Mouse (Mus musculus) embryonic facial prominence, embryonic 10.5 days (tissue): ENCODE measurements around the gene Ypel2. TPM values are rescaled to one million over a fixed set of nuclear protein-coding genes. Genes with fewer than 3 reads are reported as not detected.
A peak's percentile ranks its signal among the peaks of the same experiment; 100 is the strongest.

Source experiments
- DNase-seq: peaks from one replicate; pipeline ENCODE4 v3.0.0-alpha.2; 2017; ENCODE audit warnings: low spot score
- H3K27ac ChIP-seq: fragments of 300-500 bp; sonication (generic); replicated peaks from 2 replicates; pipeline ENCODE4 v1.5.1; 2016; ENCODE audit warnings: mild to moderate bottlenecking
- H3K27me3 ChIP-seq: fragments of 300-500 bp; sonication (generic); replicated peaks from 2 replicates; pipeline ENCODE4 v1.6.1; 2016; ENCODE audit warnings: low read depth, mild to moderate bottlenecking; ENCODE audit not compliant: poor library complexity, severe bottlenecking
- H3K36me3 ChIP-seq: fragments of 300-500 bp; sonication (generic); replicated peaks from 2 replicates; pipeline ENCODE4 v1.6.1; 2016; ENCODE audit warnings: mild to moderate bottlenecking, moderate library complexity
- H3K4me1 ChIP-seq: fragments of 300-500 bp; sonication (generic); 2 replicates; pipeline ENCODE4 v1.6.1; 2016
- H3K4me3 ChIP-seq: fragments of 300-500 bp; sonication (generic); 2 replicates; pipeline ENCODE4 v1.5.1; 2016; ENCODE audit warnings: mild to moderate bottlenecking, moderate library complexity
- H3K9me3 ChIP-seq: fragments of 300-500 bp; sonication (generic); 2 replicates; pipeline ENCODE4 v1.6.1; 2016; ENCODE audit warnings: mild to moderate bottlenecking
- WGBS: fragments of 180-500 bp; shearing (Covaris S2); methylation state at CpG from one replicate; pipeline ENCODE4 v1.1.7; 2016; 5-methylcytosine and 5-hydroxymethylcytosine counted together
- polyA plus RNA-seq: library from polyadenylated mRNA; unstranded; fragments of >200 nt; fragmentation: Nextera tagmentation; extraction: Ambion mirVana; gene quantifications from 2 replicates; pipeline ENCODE4 v1.2.1, GENCODE M21; 2016

Ypel2 gene
- polyA plus RNA-seq, 1 experiment from 2014 or later: 5.4 TPM

- no peak for DNase-seq
- Histone ChIP-seq H3K27me3 (no peaks in the 10 kb centered on the region), H3K27ac (no peak overlapping the region), H3K36me3 (no peaks in the 10 kb centered on the region), H3K4me3 (no peak overlapping the region), H3K4me1 (peaks cover 8% of the 10 kb centered on the region; the same call in 1 of the 2 replicates), H3K9me3 (no peaks in the 10 kb centered on the region)
- WGBS: 77% methylated on average over 4 of the region's 4 CpGs
Observed at GRCm38 (mm10) chr11:87018081-87018480, 24.6 kb upstream of the Ypel2 start.

- H3K9me3 ChIP-seq: no peaks in the 10 kb centered on the region
- H3K4me3 ChIP-seq: no peak overlapping the region
- H3K36me3 ChIP-seq: no peaks in the 10 kb centered on the region
- H3K4me1 ChIP-seq: peaks cover 8% of the 10 kb centered on the region; the same call in 1 of the 2 replicates
- no peak overlapping the region for H3K27ac ChIP-seq
- no peaks in the 10 kb centered on the region for H3K27me3 ChIP-seq
- WGBS: 72% methylated on average over 3 of the region's 3 CpGs
- DNase-seq: no peak
Observed at GRCm38 (mm10) chr11:87015691-87016090, 22.2 kb upstream of the Ypel2 start.

- 23% methylated on average over 9 of the region's 9 CpGs for WGBS
- Histone ChIP-seq H3K27ac (no peak overlapping the region), H3K4me3 (no peak overlapping the region), H3K4me1 (peaks cover 23% of the 10 kb centered on the region; the same call in 1 of the 2 replicates), H3K36me3 (no peaks in the 10 kb centered on the region), H3K27me3 (no peaks in the 10 kb centered on the region), H3K9me3 (no peaks in the 10 kb centered on the region)
- DNase-seq: peak; percentile 62
Observed at GRCm38 (mm10) chr11:87010476-87010875, 17.0 kb upstream of the Ypel2 start.

GRCm38 (mm10) chr11:87007371-87007770 is 13.9 kb upstream of the Ypel2 start:
- WGBS: 22% methylated on average over 8 of the region's 8 CpGs
- Histone ChIP-seq H3K9me3 (no peaks in the 10 kb centered on the region), H3K4me1 (peaks cover 22% of the 10 kb centered on the region; the same call in 1 of the 2 replicates), H3K27ac (0 out of 2 replicates have a peak overlapping the region, but pooled peaks have one; percentile 51), H3K4me3 (no peak overlapping the region), H3K27me3 (no peaks in the 10 kb centered on the region), H3K36me3 (no peaks in the 10 kb centered on the region)
- DNase-seq: peak; percentile 28

GRCm38 (mm10) chr11:87004960-87005755 is 11.7 kb upstream of the Ypel2 start:
- Histone ChIP-seq H3K27ac (peak overlapping the region; percentile 66), H3K36me3 (no peaks in the 10 kb centered on the region), H3K4me3 (no peak overlapping the region), H3K9me3 (no peaks in the 10 kb centered on the region), H3K4me1 (peaks cover 22% of the 10 kb centered on the region; the same call in 1 of the 2 replicates), H3K27me3 (no peaks in the 10 kb centered on the region)
- 58% methylated on average over 12 of the region's 12 CpGs for WGBS
- no peak for DNase-seq

GRCm38 (mm10) chr11:87002078-87002829 is 8.7 kb upstream of the Ypel2 start:
- no peak overlapping the region for H3K4me3 ChIP-seq
- H3K9me3 ChIP-seq: no peaks in the 10 kb centered on the region
- H3K4me1 ChIP-seq: peaks cover 13% of the 10 kb centered on the region; the same call in 1 of the 2 replicates
- no peaks in the 10 kb centered on the region for H3K27me3 ChIP-seq
- H3K27ac ChIP-seq: no peak overlapping the region
- WGBS: 83% methylated on average over 10 of the region's 10 CpGs
- DNase-seq: no peak
- H3K36me3 ChIP-seq: no peaks in the 10 kb centered on the region

GRCm38 (mm10) chr11:87001217-87001616 is 7.7 kb upstream of the Ypel2 start:
- Histone ChIP-seq H3K27me3 (no peaks in the 10 kb centered on the region), H3K9me3 (no peaks in the 10 kb centered on the region), H3K36me3 (no peaks in the 10 kb centered on the region), H3K4me3 (no peak overlapping the region), H3K4me1 (peaks cover 8% of the 10 kb centered on the region; the same call in 1 of the 2 replicates), H3K27ac (no peak overlapping the region)
- WGBS: 87% methylated on average over 8 of the region's 8 CpGs
- DNase-seq: no peak

- Histone ChIP-seq H3K4me1 (peaks cover 44% of the 10 kb centered on the region), H3K27me3 (peaks cover 8% of the 10 kb centered on the region), H3K27ac (no peak overlapping the region), H3K9me3 (no peaks in the 10 kb centered on the region), H3K4me3 (no peak overlapping the region), H3K36me3 (no peaks in the 10 kb centered on the region)
- DNase-seq: no peak
- WGBS: 41% methylated on average over 2 of the region's 2 CpGs
Observed at GRCm38 (mm10) chr11:86996266-86996665, 2.8 kb upstream of the Ypel2 start.

GRCm38 (mm10) chr11:86995625-86996221 is 2.2 kb upstream of the Ypel2 start:
- peak; percentile 71 for DNase-seq
- Histone ChIP-seq H3K36me3 (no peaks in the 10 kb centered on the region), H3K27me3 (peaks cover 8% of the 10 kb centered on the region), H3K4me1 (peaks cover 47% of the 10 kb centered on the region), H3K4me3 (no peak overlapping the region), H3K27ac (no peak overlapping the region), H3K9me3 (no peaks in the 10 kb centered on the region)
- 38% methylated on average over 6 of the region's 6 CpGs for WGBS

- DNase-seq: no peak
- H3K36me3 ChIP-seq: no peaks in the 10 kb centered on the region
- no peak overlapping the region for H3K27ac ChIP-seq
- no peak overlapping the region for H3K4me3 ChIP-seq
- H3K27me3 ChIP-seq: peaks cover 8% of the 10 kb centered on the region
- no peaks in the 10 kb centered on the region for H3K9me3 ChIP-seq
- H3K4me1 ChIP-seq: peaks cover 54% of the 10 kb centered on the region
- 41% methylated on average over 10 of the region's 10 CpGs for WGBS
Observed at GRCm38 (mm10) chr11:86994791-86995624, 1.5 kb upstream of the Ypel2 start.

GRCm38 (mm10) chr11:86994330-86994729 is 823 bp upstream of the Ypel2 start:
- no peak for DNase-seq
- Histone ChIP-seq H3K27ac (peak overlapping the region; percentile 80), H3K36me3 (no peaks in the 10 kb centered on the region), H3K4me1 (peaks cover 61% of the 10 kb centered on the region), H3K9me3 (no peaks in the 10 kb centered on the region), H3K4me3 (peak overlapping the region; percentile 67), H3K27me3 (peaks cover 8% of the 10 kb centered on the region)
- WGBS: 13% methylated on average over 6 of the region's 6 CpGs
